Mouse (Mus musculus): ENCODE measurements at regions not wholly inside any gene's neighbourhood (a gene's known extent, or its start where the extent isn't known, plus 50 kb on each side); places are given as distances from the start of the nearest gene placed in this dataset.

DNA sequence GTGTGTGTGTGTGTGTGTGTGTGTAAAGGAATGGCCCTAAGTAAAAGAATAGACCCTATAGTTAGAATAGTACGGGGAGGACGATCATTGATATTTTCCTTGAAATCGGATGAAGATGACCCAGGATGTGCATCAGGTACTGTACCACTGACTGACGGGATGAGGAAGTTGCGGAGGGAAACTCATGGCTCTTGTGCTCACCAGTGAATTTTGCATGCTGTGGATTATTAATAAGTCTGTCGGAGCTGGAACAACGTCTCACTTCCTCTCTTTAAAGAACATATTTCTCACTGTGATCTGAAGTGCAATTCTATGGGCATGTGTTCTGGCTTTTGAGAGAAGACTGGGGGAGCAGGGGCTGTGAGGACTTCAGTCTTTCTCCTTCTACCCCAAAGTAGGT lies 218.8 kb upstream of the Tbc1d5 start:
- no peak for DNase-seq (ENCODE audit: low read depth)

DNA sequence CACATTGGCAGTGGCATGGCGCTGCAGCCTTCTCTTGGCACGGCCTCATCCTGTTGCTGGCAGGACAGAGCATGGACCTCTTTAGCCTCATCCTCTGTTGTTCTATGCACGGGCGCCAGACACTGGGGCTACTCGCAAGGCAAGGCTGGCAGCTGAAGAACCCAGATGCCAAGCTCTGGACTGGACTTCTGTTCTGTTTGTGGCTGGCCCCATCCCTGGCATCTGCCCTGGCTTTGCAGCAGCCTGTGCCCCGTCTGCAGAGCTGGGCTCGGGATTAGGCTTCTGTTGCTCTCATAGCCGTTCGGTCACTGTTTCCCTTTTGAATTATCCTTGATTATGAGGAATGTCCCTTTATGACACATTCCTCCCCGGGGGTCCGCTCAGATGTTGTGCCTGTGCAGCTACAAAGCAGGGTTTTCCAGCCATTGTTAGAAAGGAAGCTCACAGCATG lies 214.6 kb upstream of the Tbc1d5 start:
- no peak for DNase-seq (ENCODE audit: low read depth)

DNA sequence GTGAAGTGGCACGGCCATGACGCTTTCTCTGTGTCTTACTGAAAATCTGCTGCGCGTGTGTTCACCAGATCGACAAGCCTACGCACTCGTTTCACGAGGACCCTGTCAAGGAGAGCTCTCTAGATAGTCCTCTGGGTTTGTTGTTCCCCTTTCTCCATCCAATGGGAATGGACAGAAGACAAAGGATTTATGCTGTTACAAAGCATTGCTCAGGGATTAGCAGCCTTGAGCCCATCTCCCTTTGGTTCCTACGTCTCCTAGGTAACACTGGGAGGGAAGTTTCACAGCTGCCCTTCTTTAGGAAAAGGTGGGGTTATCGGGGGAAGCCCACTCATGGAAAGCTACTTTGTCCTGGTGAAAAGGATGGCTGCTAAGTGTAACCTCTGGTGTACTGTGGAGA lies 212.7 kb upstream of the Tbc1d5 start:
- DNase-seq (ENCODE audit: low read depth), result no peak

DNA sequence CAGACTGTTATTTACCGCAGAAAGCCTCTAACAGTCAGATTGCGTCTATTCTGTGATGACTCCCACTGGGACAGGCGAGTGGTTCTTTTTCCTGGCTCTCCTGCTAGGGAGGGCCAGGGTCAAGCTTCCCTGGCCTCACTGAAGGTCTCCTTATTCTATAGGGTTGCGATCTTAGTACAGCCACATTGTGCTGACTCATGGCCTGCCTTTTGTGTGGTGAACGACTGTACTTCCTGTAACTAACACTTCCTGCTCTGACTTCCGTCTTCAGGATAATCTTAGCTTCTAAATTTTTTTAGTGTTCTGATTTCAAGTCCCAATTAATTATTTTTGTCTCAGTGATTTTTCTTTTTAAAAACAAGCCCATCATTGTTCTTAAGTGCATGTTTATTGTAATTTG lies 203.4 kb upstream of the Tbc1d5 start:
- peak; percentile 22 for DNase-seq (ENCODE audit: low read depth)

DNA sequence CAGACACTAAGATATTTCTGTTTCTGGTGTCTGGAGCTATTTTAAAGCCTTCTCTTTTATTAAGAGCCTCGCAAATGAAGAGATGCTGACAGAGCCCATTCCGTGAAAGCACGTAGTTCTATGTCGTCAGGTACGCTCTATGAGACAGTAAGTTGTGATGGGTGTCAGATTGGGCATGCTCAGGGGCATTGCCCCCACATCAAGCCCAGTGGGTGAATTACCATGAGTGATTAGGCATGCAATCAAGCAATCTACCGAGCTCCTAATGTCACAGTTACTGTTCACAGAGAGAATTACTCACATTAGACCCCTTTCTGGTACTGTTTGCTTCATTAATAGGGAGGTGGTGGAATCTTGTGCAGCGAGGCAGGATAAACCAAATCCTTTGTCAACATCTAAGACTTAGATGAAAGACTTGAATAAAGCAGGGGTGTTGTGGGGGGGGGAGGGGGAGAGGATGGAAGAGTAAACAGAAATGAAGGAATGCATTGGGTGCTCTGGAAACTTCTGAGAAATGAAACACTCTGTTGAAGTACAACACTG lies 192.9 kb upstream of the Tbc1d5 start:
- DNase-seq (ENCODE audit: low read depth), result no peak

DNA sequence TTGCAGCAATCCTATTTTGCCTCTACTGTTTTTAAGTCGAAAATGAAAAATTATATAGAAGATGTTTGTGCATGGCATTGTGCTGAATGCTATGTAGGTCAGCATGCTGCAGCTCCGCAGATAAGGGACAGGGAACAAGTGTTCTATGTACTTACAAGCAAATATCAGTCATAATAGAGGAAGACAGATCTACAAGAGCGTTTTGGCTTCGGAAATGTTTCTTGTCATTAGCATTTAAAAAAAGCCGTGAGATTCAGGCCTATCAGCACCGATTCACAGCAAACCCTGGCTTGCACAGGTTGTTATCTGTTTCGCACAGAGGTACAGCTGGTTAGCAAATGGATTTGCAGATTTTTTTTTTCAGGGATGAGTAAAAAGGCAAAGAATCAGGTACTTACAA lies 191.8 kb upstream of the Tbc1d5 start:
- no peak for DNase-seq (ENCODE audit: low read depth)

DNA sequence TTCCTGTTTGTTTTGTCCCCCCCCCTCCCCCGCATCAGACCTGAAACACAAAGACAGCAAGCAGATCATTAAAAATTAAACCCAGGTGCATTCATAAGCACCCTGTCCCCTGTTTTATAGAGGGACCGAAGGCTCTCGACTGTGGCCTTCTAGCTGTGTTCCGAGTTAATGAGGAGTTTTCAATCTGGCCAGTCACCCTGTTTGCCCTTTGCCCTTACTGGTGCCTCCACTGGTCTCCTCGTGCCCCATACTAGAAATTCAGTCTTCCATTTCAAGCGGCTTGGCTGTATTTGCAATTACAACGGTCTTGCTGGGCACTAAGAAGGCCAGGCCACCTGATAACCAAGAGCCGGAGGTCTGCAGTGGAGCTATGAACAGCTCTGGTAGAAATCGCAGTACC lies 190.9 kb upstream of the Tbc1d5 start:
- DNase-seq (ENCODE audit: low read depth), result no peak

DNA sequence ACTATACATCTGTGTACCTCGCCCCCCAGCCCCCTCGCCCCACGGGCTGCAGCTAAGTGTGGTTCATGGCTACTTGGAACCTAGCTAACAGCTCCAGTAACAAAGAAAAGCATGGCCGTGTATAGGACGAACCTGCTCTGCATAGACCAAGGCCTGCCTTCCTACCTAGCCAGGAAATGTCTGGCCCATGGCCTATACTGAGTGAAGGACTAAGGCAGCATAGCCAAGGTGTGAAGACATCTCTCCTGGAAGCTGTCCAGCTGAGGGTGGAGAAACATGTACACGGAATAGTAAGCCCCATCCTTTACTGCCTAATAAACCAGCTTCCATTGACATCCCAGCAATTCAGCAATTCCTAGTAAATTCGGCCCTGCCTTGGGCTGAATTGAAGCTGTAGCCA lies 183.6 kb upstream of the Tbc1d5 start:
- no peak for DNase-seq (ENCODE audit: low read depth)

DNA sequence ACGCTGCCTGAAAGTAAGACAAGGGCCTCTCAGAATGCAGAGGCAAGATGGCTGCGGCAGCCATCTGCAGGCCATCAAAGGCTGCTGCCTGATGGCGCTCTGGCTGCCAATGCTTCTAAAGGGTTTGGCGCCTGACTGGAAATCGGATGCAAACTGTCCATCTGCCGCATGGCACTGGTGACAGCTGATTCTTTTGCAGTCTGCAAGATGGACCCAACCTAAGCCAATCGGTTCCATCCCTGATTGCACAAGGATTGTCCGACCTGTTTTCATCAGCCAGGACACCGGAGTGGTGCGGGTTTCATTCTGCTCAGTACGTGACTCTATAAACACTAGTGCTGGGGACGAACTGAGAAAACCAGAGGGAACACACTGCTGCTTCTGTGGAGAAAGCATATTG lies 183.1 kb upstream of the Tbc1d5 start:
- DNase-seq (ENCODE audit: low read depth), result no peak

DNA sequence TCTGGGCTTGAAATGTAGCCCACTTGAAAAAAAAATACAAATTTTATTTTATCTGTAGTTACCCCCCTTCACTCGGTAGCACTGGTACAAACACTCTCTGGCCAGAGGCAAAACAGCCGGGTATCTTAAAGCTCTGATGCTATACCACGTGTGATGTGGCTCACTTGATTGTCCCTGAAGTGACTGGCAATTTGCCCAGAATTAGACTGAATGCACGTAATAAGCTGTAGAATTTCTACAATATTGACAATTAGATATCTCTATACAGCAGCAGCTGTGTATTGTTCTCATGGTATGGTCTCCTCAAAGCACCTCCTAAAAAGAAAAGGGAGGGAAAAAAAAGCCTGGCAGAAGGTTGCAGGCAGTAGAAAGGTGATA lies 179.2 kb upstream of the Tbc1d5 start:
- DNase-seq (ENCODE audit: low read depth), result no peak

DNA sequence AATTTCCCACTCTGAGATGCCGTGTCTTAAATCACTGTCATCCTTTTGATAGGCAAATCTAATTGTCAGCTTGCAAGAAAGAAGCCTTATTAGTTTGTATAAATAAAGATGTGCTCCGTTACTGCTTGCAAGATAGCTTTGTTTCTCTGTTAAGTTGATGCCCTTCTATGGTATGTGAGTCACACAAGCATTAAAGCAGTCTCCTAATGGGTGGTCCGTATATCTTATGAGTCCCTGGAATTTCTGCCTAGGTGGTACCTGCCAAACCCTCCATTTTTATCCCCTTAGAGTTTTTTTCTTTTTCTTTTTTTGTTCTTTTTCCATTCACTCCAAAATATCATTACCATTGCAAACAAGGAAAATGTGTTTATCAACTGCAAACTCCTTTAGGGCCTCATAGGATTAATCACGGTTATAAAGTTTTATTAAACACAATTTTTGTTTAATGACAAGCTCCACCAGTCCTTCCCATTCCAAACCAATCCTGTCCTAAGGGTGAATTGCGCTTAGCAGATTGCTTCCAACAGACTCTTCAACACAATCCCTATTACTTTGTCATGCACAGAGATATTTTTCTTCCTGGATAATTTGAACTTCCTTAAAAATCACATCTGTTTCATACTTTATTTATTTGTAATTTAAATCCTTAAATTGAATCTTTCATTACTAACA lies 178.7 kb upstream of the Tbc1d5 start:
- DNase-seq (ENCODE audit: low read depth), result no peak

DNA sequence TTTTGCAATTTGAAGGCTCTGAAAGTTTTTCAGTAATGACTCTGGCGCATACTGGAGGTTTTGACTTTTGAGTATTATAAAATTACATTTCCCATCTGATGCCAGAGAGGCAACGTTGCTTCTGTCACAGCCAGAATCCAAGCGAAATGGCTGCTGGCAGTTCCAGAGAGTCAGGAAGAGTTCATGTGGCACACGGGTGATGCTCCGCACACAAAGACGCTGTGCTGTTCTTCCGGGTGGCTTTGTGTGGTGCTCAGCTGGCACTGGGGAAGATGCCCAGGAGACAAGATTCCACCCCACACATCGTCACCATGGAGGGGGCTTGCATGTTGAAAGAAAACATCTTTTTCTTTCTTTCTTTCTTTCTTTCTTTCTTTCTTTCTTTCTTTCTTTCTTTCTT lies 177.3 kb upstream of the Tbc1d5 start:
- DNase-seq (ENCODE audit: low read depth), result no peak

DNA sequence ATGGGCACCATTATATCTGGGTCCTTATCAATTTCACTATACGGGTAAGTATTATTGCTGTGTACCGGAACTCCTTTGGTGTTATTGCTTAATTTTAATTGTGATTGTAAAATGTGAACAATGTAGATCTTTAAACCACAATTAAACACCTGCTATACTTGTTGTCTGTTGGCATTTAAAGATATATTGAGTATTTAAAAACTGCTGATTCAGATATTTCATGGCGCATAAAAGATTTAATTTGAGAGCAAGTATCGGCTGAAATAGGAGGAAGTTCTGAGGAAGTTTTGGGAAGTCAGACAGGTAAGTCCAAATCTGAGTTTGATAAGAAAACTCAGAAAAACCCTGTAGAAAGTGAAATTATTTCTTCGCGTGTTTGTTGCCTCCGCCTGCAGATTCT lies 142.7 kb upstream of the Tbc1d5 start:
- no peak for DNase-seq (ENCODE audit: low read depth)

DNA sequence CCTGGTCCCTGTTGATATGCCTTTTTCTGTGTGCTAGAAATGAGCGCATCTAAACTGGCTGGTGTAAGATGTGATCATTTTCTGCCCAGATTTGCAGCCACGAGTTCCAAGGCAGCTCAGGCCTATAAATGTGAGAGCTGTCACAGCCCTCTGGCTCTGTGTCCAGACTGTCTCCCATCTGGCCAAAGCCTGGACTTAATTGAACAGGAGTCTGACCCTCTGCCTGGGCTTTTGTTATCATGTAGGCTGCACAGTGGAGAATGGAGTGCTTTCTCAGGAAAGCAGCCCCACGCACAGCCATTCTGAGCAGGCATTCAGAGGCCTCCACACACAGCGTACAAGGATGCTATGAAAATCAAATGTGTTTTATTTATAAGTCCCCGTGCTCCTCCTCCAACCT lies 141.9 kb upstream of the Tbc1d5 start:
- DNase-seq (ENCODE audit: low read depth), result no peak

DNA sequence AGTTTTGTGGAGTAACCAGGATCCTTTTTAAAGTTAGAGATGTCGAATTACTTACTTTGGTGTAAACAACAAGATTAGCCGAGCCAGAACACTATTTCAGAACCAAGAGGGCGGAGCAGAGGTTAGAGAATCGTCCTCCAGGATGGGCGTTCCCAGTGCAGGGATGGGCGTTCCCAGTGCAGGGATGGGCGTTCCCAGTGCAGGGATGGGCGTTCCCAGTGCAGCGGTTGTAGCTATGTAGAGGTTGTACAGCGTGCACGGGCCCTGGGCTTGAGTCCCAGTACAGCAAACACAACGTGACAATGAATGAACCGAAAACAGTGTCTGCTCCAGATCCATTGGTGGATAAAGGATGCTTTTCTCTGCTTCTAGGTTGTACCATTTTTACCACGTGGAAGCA lies 125.8 kb upstream of the Tbc1d5 start:
- DNase-seq (ENCODE audit: low read depth), result no peak

DNA sequence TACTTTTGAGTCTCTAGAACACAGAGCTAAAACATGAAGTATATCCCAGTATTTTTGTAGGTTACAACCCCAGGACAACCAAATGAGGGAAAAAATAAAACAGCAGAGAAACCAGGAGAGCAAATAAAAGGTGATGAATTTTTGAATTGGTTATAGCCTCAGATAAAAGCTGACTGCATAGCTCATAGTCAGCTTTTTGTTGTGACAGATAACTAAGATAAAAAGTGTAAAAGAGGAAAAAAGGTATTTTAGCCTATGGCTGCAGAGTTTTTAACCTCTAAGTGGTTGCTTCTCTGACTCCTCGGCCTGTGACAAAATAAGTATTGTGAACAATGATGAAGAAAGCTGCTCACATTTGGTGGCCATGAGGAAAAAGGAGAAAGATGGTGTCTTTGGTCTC lies 111.6 kb upstream of the Tbc1d5 start:
- DNase-seq (ENCODE audit: low read depth), result no peak

DNA sequence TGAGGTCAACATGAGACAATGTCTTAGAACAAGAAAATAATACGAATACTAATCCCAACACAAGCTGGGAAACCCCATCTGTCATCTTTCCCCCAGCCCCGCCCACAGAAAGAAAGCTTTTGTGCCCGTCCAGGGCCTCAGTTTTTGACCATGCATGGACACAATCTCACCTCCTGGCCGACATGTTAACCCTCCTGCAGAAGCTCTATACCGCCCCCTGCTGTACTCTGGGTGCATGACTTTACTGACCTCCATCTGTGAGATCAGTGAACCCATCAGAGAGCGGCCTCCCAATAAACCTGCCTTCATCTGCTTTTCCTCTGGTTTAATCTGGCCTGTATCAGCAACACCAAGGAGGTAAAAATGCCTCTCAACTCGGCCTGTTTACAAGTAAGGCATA lies 109.6 kb upstream of the Tbc1d5 start:
- peak; percentile 63 for DNase-seq (ENCODE audit: low read depth)

DNA sequence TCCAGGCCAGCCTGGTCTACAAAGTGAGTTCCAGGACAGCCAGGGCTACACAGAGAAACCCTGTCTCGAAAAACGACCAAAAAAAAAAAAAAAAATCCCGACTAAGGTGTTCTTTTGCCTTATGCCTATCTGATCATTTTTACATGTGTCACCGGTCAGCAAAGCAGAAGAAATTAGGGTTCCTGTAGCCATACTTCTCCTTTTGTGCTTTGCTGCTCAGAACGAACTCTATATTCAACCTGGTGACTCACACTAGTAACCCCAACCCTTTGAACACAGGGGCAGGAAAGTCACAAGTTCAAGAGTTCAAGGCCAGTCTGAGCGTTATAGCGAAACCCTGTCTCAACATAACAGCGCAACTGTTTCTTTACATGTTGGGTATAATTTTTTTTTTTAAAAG lies 108.7 kb upstream of the Tbc1d5 start:
- DNase-seq (ENCODE audit: low read depth), result no peak

DNA sequence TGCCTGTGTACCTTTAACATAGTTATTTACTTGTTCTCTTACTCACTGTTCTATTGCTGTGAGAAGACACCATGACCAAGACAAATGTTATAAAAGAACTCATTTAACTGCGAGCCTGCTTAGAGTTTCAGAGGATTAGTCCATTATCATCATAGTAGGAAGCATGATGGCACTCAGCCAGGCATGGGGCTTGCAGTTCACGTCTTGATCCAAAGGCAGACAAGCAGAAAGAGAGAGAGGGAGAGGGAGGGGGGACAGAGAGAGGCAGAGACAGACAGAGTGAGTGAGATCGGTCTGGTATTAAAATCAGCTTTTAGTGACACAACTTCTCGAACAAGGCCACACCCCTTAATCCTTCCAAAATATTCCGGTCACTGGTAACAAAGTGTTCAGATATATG lies 106.2 kb upstream of the Tbc1d5 start:
- no peak for DNase-seq (ENCODE audit: low read depth)

DNA sequence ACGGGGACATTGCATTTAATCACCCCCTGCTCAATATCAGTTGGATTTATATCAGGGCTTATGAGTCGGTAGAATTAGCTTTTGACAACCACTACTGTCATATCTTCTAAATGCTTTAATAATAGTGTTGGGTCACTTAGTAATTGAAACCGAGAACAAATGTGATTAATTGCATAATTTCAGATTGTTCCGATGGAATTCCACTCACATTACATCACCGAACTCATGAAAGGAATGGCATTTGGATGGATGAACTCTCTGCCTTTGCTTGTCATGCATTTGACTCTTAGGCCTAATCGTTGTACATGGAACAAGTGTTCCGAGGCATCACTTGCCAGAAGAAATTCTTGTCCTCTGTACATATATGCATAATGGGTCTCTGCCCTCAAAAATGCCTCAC lies 99.6 kb upstream of the Tbc1d5 start:
- DNase-seq (ENCODE audit: low read depth), result no peak

DNA sequence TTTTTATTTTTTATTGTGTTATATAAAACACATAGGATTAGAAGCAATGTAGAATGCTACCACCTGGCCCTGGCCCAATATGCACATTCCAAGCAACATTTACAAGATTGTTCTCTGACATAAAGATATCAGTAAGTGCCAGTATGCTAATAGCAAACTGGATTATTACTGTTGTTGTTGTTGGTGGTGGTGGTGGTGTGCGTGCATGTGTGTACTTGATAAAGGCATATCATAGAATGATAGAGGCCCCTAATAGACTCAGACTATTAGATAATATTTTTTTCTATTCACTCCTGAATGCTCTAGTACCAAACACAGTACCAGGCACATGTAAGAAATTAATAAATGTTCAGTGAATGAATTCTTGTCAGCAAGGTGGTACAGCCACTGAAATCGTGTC lies 98.9 kb upstream of the Tbc1d5 start:
- DNase-seq (ENCODE audit: low read depth), result no peak

DNA sequence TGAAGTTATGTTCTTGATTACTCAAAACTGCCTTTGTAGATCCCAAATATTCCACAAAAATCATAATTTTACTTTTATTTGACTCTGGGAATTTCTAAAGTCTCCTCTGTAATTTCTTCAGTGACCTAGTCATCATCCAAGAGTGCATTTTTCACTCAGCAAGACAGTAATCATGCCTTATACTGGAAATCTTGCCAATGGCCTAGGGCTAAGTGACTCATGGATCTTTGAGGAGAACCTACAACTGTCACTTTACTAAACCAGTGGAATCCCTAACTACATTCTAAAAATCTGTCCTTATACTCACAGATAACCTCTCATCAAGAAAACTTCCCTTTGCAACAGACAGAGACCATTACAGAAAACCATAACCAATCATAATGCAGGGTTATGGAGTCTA lies 98.0 kb upstream of the Tbc1d5 start:
- DNase-seq (ENCODE audit: low read depth), result no peak

DNA sequence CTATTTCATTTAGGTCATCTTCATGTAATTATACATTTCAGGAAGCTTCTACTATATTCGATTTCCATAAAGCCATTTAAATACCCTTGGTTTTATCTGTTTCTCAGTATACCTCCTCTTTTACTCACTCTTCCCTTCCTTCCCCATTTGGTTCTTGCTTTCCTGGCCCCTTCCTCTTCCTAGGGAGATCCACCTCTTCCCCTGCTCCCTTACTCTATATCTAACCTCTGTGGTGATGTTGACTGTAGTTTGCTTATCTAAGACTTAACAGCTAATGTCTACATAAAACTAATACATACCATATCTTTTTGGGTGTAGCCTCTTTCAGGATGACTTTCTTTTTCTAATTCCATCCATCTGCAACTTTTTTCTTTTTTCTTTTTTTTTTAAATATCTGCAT lies 92.9 kb upstream of the Tbc1d5 start:
- DNase-seq (ENCODE audit: low read depth), result no peak

DNA sequence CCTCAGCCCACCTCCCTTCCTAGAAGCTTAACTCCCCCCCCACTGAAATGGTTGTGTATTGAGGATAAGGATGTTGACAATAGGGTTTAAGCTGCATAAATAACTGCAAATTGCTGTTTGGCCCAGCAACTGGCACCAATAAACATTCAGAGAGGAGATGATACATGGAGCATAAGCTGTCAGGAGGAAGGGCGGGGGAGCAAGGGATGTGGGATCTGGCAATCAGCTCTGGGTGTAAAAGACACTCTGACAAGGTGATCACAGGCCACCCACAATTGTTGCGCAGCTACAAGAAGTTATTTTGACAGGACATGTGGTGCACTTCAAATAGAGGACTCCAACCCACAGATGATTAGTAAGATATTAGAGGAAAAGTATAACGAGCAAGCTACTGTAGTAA lies 83.8 kb upstream of the Tbc1d5 start:
- no peak for DNase-seq (ENCODE audit: low read depth)

DNA sequence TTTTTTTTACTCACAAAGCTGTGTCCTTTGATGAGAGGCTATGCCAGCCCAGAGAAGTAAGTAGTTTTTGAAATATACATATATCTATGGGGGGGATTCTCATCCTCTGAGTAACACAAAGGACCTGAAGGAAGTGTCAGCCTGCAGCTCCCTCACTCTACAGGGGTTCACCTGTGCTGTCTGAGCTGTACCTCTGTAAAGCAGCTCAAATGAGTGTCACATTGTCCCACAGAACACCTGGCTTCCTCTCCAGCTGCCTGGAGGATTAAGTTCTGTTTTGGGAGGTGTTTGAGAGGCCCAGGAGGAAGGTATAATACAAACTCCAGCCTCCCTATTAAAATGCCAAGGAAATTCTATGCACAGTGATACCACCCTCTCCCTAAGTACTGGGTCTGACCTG lies 83.3 kb upstream of the Tbc1d5 start:
- no peak for DNase-seq (ENCODE audit: low read depth)

Measured in induced T-regulatory cell, adult 2 months (primary cell).